Mouse (Mus musculus) liver, embryonic 16.5 days (tissue): ENCODE measurements around the gene Slc35e2. TPM values are rescaled to one million over a fixed set of nuclear protein-coding genes. Genes with fewer than 3 reads are reported as not detected.

ENCODE experiments used
- ATAC-seq: fragments of 200-750 bp; cut with Nextera tagmentation; 2 replicates; pipeline ENCODE4 v1.8.0; 2017; ENCODE audit warnings: low read depth, mild to moderate bottlenecking, moderate number of reproducible peaks, moderate library complexity
- H3K27ac ChIP-seq: fragments of 300-500 bp; sonication (generic); 2 replicates; pipeline ENCODE4 v1.5.1; 2014; ENCODE audit warnings: mild to moderate bottlenecking, low read length
- H3K27me3 ChIP-seq: fragments of 300-500 bp; sonication (generic); 2 replicates; pipeline ENCODE4 v1.6.1; 2014; ENCODE audit warnings: low read depth, low read length, mixed read lengths; ENCODE audit not compliant: control insufficient read depth, insufficient read depth
- H3K36me3 ChIP-seq: fragments of 300-500 bp; sonication (generic); 2 replicates; pipeline ENCODE4 v1.6.1; 2014; ENCODE audit warnings: mild to moderate bottlenecking; ENCODE audit not compliant: control insufficient read depth, insufficient read depth
- H3K4me1 ChIP-seq: fragments of 300-500 bp; sonication (generic); 2 replicates; pipeline ENCODE4 v1.6.1; 2014; ENCODE audit warnings: low read depth, low read length, mixed read lengths; ENCODE audit not compliant: control insufficient read depth
- H3K4me2 ChIP-seq: fragments of 300-500 bp; sonication (generic); 2 replicates; pipeline ENCODE4 v1.6.1; 2014; ENCODE audit warnings: low read depth, low read length, mixed read lengths
- H3K4me3 ChIP-seq: fragments of 300-500 bp; sonication (generic); 2 replicates; pipeline ENCODE4 v1.5.1; 2014; ENCODE audit warnings: low read depth, mild to moderate bottlenecking, low read length
- H3K9ac ChIP-seq: fragments of 300-500 bp; sonication (generic); 2 replicates; pipeline ENCODE4 v1.6.1; 2014; ENCODE audit warnings: low read depth, low read length
- H3K9me3 ChIP-seq: fragments of 300-500 bp; sonication (generic); replicated peaks from 2 replicates; pipeline ENCODE4 v1.6.1; 2016; ENCODE audit warnings: low read length; ENCODE audit not compliant: control insufficient read depth
- WGBS: fragments of 180-500 bp; shearing (Covaris S2); extraction: QIAGEN DNeasy Blood & Tissue Kit; methylation state at CpG from one replicate; pipeline ENCODE4 v1.1.7; 2014; ENCODE audit not compliant: insufficient replicate concordance; 5-methylcytosine and 5-hydroxymethylcytosine counted together
- polyA plus RNA-seq: library from polyadenylated mRNA; unstranded; fragments of >200 nt; fragmentation: Nextera tagmentation; extraction: Ambion mirVana; gene quantifications from 2 replicates; pipeline ENCODE4 v1.2.1, GENCODE M21; 2015

The Slc35e2 gene
- polyA plus RNA-seq, 1 experiment from 2014 or later: 6.4 TPM

GRCm38 (mm10) chr4:155573155-155573554 lies 28.1 kb upstream of the Slc35e2 start:
- Histone ChIP-seq H3K4me1 (peaks cover 18% of the 10 kb centered on the region), H3K27ac (no peak overlapping the region), H3K9me3 (no peaks in the 10 kb centered on the region), H3K9ac (no peak overlapping the region), H3K36me3 (no peaks in the 10 kb centered on the region; the same call in 1 of the 2 replicates), H3K4me3 (no peak overlapping the region), H3K27me3 (no peaks in the 10 kb centered on the region), H3K4me2 (no peak overlapping the region)
- no peak for ATAC-seq
- WGBS: 76% methylated on average over 2 of the region's 2 CpGs

DNA sequence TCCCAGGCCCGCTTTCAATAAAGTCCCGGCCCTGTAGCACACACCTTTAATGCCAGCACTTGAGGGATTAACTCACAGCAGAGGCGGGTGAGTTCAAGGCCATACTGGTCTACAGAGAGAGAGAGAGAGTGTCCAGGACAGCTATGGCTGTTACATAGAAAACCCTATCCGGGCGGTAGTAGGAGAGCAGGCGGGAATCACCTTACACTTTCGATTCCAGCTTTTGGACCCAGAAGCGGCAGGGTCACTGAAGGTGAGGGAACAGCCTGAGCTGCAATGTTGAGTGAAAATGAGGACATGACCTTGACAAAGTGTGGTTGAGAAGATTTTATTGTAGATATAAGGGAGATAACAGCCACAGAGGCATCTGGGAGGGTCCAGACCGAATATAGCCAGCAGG lies 27.3 kb upstream of the Slc35e2 start:
- ATAC-seq: 0 out of 2 replicates have a peak, but pooled peaks have one; percentile 15
- H3K27ac ChIP-seq: no peak overlapping the region

GRCm38 (mm10) chr4:155574931-155575330 lies 26.3 kb upstream of the Slc35e2 start:
- Histone ChIP-seq H3K9me3 (no peaks in the 10 kb centered on the region), H3K27ac (no peak overlapping the region), H3K36me3 (no peaks in the 10 kb centered on the region; the same call in none of the 2 replicates), H3K4me1 (peaks cover 20% of the 10 kb centered on the region), H3K27me3 (no peaks in the 10 kb centered on the region), H3K9ac (no peak overlapping the region), H3K4me3 (no peak overlapping the region), H3K4me2 (no peak overlapping the region)
- 21% methylated on average over 11 of the region's 11 CpGs for WGBS
- ATAC-seq: no peak

More for the DNA sequence above, 27.3 kb upstream of the Slc35e2 start:
- Histone ChIP-seq H3K9me3 (no peaks in the 10 kb centered on the region), H3K27me3 (no peaks in the 10 kb centered on the region), H3K4me1 (peaks cover 22% of the 10 kb centered on the region), H3K4me2 (no peak overlapping the region), H3K4me3 (no peak overlapping the region), H3K9ac (no peak overlapping the region), H3K36me3 (no peaks in the 10 kb centered on the region; the same call in 1 of the 2 replicates)
- WGBS: 71% methylated on average over 9 of the region's 9 CpGs

DNA sequence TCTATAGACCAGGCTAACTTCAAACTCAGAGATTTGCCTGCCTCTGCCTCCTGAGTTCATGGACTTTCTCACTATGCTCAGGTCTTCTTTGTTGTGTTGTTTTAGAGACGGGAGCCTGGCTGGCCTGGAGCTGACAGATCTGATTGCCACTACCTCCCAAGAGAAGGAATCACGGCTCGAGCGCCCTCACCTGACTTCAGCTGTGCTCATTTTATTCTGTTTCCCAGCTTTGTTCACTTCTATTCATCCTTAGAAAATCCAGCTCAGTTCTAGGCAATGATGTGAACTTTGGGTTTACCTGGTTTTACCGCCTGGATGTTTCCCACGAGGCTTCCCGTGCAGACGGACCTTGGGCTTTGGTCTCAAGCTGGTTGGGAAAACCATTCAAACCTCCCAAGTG lies 25.7 kb upstream of the Slc35e2 start:
- Histone ChIP-seq H3K9ac (no peak overlapping the region), H3K27me3 (no peaks in the 10 kb centered on the region), H3K27ac (no peak overlapping the region), H3K4me1 (peaks cover 19% of the 10 kb centered on the region), H3K4me3 (no peak overlapping the region), H3K4me2 (no peak overlapping the region), H3K36me3 (no peaks in the 10 kb centered on the region; the same call in none of the 2 replicates), H3K9me3 (no peaks in the 10 kb centered on the region)
- ATAC-seq: no peak
- 73% methylated on average over 8 of the region's 8 CpGs for WGBS

- Histone ChIP-seq H3K4me3 (no peak overlapping the region), H3K27me3 (no peaks in the 10 kb centered on the region), H3K9me3 (no peaks in the 10 kb centered on the region), H3K9ac (no peak overlapping the region), H3K27ac (no peak overlapping the region), H3K4me2 (no peak overlapping the region), H3K36me3 (no peaks in the 10 kb centered on the region; the same call in none of the 2 replicates), H3K4me1 (peaks cover 12% of the 10 kb centered on the region)
- ATAC-seq: no peak
- WGBS: 78% methylated on average over 9 of the region's 9 CpGs
Observed at GRCm38 (mm10) chr4:155577132-155577531, 24.1 kb upstream of the Slc35e2 start.

GRCm38 (mm10) chr4:155577741-155578140 lies 23.5 kb upstream of the Slc35e2 start:
- Histone ChIP-seq H3K4me2 (no peak overlapping the region), H3K9ac (no peak overlapping the region), H3K27ac (no peak overlapping the region), H3K9me3 (no peaks in the 10 kb centered on the region), H3K4me1 (peaks cover 12% of the 10 kb centered on the region), H3K4me3 (no peak overlapping the region), H3K36me3 (no peaks in the 10 kb centered on the region; the same call in none of the 2 replicates), H3K27me3 (no peaks in the 10 kb centered on the region)
- 63% methylated on average over 5 of the region's 5 CpGs for WGBS
- peak; percentile 30; the same call in 1 of the 2 replicates for ATAC-seq

- H3K27me3 ChIP-seq: no peaks in the 10 kb centered on the region
- peaks cover 12% of the 10 kb centered on the region for H3K4me1 ChIP-seq
- no peak overlapping the region for H3K4me3 ChIP-seq
- no peak overlapping the region for H3K4me2 ChIP-seq
- peaks cover 4% of the 10 kb centered on the region for H3K36me3 ChIP-seq
- H3K27ac ChIP-seq: peak overlapping the region; percentile 46
- no peaks in the 10 kb centered on the region for H3K9me3 ChIP-seq
- H3K9ac ChIP-seq: no peak overlapping the region
- WGBS: 64% methylated on average over 7 of the region's 7 CpGs
- 0 out of 2 replicates have a peak, but pooled peaks have one; percentile 31 for ATAC-seq
Observed at GRCm38 (mm10) chr4:155578336-155579125, 22.7 kb upstream of the Slc35e2 start.

DNA sequence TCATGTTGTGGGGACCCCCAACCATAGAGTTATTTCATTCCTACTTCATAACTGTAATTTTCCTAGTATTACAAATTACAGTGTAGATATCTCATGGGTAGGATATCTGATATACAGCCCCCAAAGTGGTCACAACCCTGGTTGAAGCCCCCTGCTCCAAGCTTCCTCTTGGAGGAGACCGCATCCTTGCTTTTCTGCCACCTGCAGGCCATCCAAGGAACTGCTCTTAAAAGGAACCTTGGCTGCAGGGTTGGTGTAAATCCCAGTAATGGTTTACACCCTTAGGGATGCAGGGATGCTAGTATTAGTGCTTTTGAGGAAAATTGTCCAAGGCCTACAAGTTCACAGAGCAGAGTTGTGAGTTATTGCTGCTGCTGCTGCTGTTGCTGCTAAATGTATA lies 20.8 kb upstream of the Slc35e2 start:
- Histone ChIP-seq H3K27ac (no peak overlapping the region), H3K9me3 (no peaks in the 10 kb centered on the region), H3K27me3 (no peaks in the 10 kb centered on the region), H3K36me3 (peaks cover 13% of the 10 kb centered on the region), H3K9ac (no peak overlapping the region), H3K4me2 (no peak overlapping the region), H3K4me3 (no peak overlapping the region), H3K4me1 (peaks cover 12% of the 10 kb centered on the region)
- 22% methylated on average over 1 of the region's 1 CpGs for WGBS
- no peak for ATAC-seq

- 87% methylated on average over 6 of the region's 6 CpGs for WGBS
- ATAC-seq: no peak
- H3K9me3 ChIP-seq: no peaks in the 10 kb centered on the region
Observed at GRCm38 (mm10) chr4:155582279-155582905, 18.8 kb upstream of the Slc35e2 start.

More at GRCm38 (mm10) chr4:155582279-155582905, 18.8 kb upstream of the Slc35e2 start:
- Histone ChIP-seq H3K4me3 (no peak overlapping the region), H3K27ac (no peak overlapping the region), H3K36me3 (peaks cover 17% of the 10 kb centered on the region), H3K9ac (no peak overlapping the region), H3K4me2 (no peak overlapping the region), H3K27me3 (no peaks in the 10 kb centered on the region), H3K4me1 (peaks cover 9% of the 10 kb centered on the region)
